Mouse (Mus musculus): ENCODE results near the gene Batf.

Gene Batf

DNA sequence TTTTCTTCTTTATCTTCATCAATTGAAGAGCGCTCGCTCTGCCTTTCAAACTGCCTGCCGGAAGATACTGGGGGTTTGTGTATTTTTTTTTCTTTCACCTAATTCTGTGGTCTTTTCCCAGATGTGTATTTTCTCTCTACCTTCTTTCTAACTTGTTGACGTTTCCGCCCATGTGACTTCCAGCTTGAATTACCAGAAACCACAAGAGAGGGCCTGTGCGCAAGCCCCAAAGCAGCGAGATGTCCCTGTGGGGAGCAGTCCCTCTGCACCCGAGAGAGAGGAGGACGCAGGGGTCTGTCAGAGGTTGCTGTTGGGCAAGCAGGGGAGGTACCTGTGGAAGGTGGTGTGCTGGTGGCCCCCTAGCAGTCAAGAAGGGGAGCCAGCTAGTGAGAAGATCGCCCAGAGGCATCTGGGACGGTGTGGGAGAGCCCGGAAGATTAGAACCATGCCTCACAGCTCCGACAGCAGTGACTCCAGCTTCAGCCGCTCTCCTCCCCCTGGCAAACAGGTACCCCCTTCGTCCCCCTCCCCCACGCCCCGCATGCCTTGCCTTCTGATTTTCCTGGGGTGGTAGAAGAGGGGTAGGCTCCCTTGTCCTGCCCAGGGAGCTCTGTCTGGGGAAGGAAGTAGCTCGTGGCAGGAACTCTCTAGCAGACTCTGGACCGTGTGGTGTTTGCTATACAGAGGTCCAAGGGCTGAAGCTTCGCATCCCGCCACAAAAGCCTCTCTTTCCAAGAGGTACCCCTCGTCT is at the start of gene Batf:
TSS of gene Batf (plus strand) at position 204 of the 751 bp plus-strand sequence.
- ChIA-PET CTCF (interaction anchor here (0.5 to 1.6 kb wide), 10 partner anchors 24 to 810 kb away, joined by 3 to 10 read pairs (median 6); partner anchors contain the start of gene Ltbp2 (in 1 of the 4)), POLR2A (interaction anchor here in 3 of 4 experiments (0.5 to 1.5 kb wide), 12 partner anchors 9 to 151 kb away, joined by 3 to 5 read pairs (median 3); partner anchors contain the start of gene Flvcr2 (in 1 of the 3))

DNA sequence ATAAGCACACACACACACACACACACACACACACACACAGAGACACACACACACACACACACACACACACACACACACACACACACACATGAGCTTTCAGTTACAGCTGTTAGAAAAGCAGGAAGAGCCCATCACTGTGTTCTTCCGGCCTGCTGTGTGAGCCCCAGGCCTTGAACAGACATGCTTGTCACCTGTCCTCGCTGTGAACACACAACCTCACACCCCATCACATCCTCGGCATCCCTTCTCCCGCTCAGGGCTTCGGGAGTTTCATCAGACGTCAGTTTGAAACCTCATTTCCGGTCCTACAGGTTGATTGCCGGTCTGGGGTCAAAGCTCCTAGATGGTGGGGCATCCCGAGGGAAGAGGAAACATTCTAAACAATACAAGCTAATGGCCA is 48.5 kb upstream of the Batf start:
- CTCF ChIA-PET = interaction anchor here in 2 of 4 experiments (0.6 to 1.2 kb wide), 3 partner anchors 9 to 636 kb away, joined by 3 to 4 read pairs (median 3); no protein-coding TSS in a partner anchor
- POLR2A ChIA-PET = interaction anchor here in 3 of 4 experiments (0.6 to 4.5 kb wide), 31 partner anchors 9 to 997 kb away, joined by 3 to 30 read pairs (median 4); partner anchors contain the start of genes Jdp2 (in 2 of the 3) and Vrtn (in 1 of the 3)

DNA sequence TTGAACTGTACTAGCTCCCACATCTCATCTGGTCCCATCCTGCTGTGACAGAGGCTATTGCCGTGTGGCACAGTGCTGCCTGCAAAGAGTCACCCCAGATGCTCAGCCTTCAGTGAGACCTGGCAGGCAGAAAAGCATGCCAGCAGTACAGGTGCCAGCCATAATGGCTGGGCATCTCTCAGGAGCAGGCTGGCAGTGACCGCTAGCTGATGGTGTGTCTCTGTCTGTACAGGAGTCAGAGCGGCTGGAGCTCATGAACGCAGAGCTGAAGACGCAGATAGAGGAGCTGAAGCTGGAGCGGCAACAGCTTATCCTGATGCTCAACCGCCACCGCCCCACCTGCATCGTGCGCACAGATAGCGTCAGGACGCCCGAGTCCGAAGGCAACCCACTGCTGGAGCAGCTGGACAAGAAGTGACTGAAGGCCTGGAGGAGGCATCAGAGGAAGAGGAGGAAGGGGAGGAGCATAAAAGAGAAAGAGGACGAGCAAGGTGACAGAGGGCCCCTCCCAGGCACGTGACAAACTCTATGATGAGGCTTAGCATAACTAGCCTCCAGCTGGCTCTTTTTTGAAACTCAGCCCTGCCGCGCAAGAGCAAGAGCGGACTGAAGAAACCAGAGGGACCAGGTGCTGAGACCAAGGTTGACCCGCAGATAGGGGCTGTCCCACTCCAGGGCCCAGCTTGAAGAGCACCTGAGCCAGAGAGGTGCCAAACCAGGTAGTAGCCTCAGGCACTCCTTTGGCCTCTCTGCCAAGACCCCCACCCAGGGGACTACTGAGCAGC is 47.7 kb upstream of the Batf start:
- ChIA-PET POLR2A (interaction anchor here (0.6 to 4.5 kb wide), 38 partner anchors 8 to 321 kb away, joined by 3 to 30 read pairs (median 4); partner anchors contain the start of gene Jdp2 (in 2 of the 4)), CTCF (interaction anchor here in 2 of 4 experiments (0.6 to 1.2 kb wide), 7 partner anchors 10 to 1423 kb away, joined by 3 to 6 read pairs (median 3); no protein-coding TSS in a partner anchor)

DNA sequence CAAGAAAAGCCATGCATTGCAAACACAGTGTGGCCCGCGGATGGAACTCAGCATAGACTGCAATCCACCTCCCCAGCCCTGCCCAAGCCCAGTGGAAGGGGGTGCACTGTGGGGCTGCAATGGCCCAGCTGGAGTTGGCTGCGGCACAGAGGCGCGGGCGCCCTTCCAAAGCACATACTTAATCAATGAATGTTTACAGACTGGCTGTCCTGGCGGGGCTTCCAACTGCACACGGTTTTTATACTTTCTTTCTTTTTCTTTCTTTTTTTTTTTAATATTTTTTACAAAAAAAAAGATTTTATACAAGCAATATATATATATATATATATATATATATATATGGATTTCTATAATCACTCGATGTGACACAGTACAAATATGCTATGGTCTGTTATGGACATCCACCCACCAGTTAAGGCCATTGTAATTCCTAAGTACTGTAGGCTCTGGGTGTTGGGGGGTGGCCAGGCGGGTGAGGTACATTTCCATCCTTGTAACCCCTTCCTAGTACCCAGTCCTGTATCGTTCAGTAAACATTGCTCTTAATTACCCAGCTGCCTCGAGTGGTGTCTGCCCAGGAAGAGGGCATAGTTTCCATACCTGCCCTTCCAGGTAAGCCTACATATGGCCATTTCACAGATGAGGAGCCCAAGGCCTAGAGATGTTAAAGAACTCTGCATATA is 47.0 kb upstream of the Batf start:
- ChIA-PET POLR2A (interaction anchor here (0.6 to 4.5 kb wide), 25 partner anchors 8 to 321 kb away, joined by 3 to 30 read pairs (median 4); partner anchors contain the start of gene Jdp2 (in 1 of the 4)), CTCF (interaction anchor here in 2 of 4 experiments (0.7 to 1.1 kb wide), 3 partner anchors 24 to 1422 kb away, joined by 3 read pairs; no protein-coding TSS in a partner anchor)

GRCm38 (mm10) chr12:85640852-85641563 is 45.5 kb upstream of the Batf start:
- CTCF ChIA-PET = interaction anchor here in 1 of 4 experiments (0.8 kb wide), 1 partner anchor 109 kb away, joined by 3 read pairs; no protein-coding TSS in a partner anchor
- POLR2A ChIA-PET = interaction anchor here (0.6 to 4.5 kb wide), 12 partner anchors 15 to 1927 kb away, joined by 3 to 30 read pairs (median 4); partner anchors contain the start of gene Jdp2 (in 1 of the 4)

DNA sequence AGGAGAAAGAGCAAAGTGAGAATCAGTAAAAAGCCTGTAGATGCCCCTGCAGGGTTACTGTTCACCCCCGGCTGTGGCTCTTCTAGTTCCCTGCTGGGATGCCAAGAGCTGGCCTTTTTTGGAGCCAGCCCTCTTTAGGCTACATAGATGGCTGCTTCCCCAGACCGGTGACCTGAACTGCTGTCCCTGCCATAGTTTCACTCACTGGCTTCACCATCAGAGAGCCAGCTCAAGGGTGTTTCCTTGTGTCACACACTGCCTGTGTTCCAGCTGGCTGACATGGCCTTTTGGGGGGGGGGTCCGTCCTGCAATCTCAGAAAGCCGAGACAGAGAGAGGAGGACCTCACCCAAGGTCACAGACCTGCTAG is 44.9 kb upstream of the Batf start:
- CTCF ChIA-PET = interaction anchor here in 1 of 4 experiments (0.8 kb wide), 1 partner anchor 110 kb away, joined by 3 read pairs; no protein-coding TSS in a partner anchor
- POLR2A ChIA-PET = interaction anchor here (0.6 to 4.5 kb wide), 11 partner anchors 15 to 1928 kb away, joined by 3 to 30 read pairs (median 4); partner anchors contain the start of genes Arel1 (in 1 of the 4), Fcf1 (in 1 of the 4) and Jdp2 (in 1 of the 4)

DNA sequence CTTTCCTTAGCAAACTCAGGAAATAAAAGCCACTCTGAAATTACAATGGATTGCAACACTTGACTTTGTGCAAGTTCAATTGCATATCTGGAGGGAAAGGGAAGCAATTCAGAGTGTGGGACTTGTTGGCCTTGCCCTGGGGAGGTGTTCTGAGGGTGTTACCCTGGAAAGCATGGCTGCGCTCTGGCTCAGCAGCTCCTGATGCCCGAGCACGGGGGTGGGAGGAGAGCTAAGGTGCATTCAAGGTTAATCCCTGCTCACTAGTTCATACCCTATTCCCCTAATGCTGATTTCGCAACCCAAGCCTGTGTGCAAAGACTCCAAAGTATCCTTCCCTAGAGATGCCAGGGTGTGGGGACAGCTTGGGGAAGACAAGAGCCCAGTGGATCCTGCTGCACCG is 42.7 kb upstream of the Batf start:
- POLR2A ChIA-PET = interaction anchor here (0.5 to 2.5 kb wide), 9 partner anchors 17 to 305 kb away, joined by 3 to 10 read pairs (median 4); no protein-coding TSS in a partner anchor
- CTCF ChIA-PET = interaction anchor here in 2 of 4 experiments (0.9 to 1.2 kb wide), 2 partner anchors 94 to 263 kb away, joined by 3 read pairs; no protein-coding TSS in a partner anchor

DNA sequence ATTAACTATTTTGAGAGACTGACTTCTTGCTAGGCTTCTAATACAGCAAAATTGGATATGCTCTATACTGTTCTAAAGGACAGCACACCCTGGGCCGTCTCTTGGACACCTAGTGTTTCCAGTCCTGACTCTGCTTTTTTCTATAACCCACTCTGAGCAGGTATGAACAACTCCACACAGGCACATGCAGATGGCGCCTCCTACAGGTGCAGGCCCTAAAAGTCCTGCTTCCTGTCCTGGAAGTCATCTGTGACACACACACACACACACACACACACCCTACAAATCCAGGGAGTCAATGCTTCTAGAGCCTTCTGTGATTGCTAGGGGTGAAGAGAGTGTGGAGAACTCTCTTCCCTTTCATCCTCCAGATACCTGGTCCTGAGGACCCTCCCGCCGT is 40.8 kb upstream of the Batf start:
- POLR2A ChIA-PET = interaction anchor here in 2 of 4 experiments (0.7 to 2.3 kb wide), 5 partner anchors 15 to 74 kb away, joined by 3 to 7 read pairs (median 4); no protein-coding TSS in a partner anchor

GRCm38 (mm10) chr12:85647346-85647745 is 39.1 kb upstream of the Batf start:
- ChIA-PET POLR2A (interaction anchor here in 1 of 4 experiments (0.6 to 0.9 kb wide), 2 partner anchors 9 to 160 kb away, joined by 3 read pairs; no protein-coding TSS in a partner anchor), CTCF (no interaction called here)

More for the DNA sequence above, 40.8 kb upstream of the Batf start:
- CTCF ChIA-PET = interaction anchor here in 3 of 4 experiments (0.7 to 1.1 kb wide), 4 partner anchors 12 to 148 kb away, joined by 3 to 4 read pairs (median 3); no protein-coding TSS in a partner anchor

- POLR2A ChIA-PET = interaction anchor here in 1 of 4 experiments (0.9 kb wide), 1 partner anchor 10 kb away, joined by 3 read pairs; no protein-coding TSS in a partner anchor
- CTCF ChIA-PET = interaction anchor here in 2 of 4 experiments (0.9 to 1.2 kb wide), 4 partner anchors 15 to 150 kb away, joined by 3 read pairs; no protein-coding TSS in a partner anchor
Measured at GRCm38 (mm10) chr12:85647955-85648354, 38.5 kb upstream of the Batf start.

- ChIA-PET CTCF (no interaction called here), POLR2A (no interaction called here)
Measured at GRCm38 (mm10) chr12:85659319-85659718, 27.1 kb upstream of the Batf start.

- CTCF ChIA-PET = interaction anchor here in 1 of 4 experiments (0.6 to 1.0 kb wide), 2 partner anchors 16 to 356 kb away, joined by 3 to 5 read pairs; no protein-coding TSS in a partner anchor
- POLR2A ChIA-PET = interaction anchor here in 1 of 4 experiments (1.0 to 1.3 kb wide), 3 partner anchors 15 to 21 kb away, joined by 3 read pairs; no protein-coding TSS in a partner anchor
Measured at GRCm38 (mm10) chr12:85660855-85661254, 25.6 kb upstream of the Batf start.

GRCm38 (mm10) chr12:85662232-85662631 is 24.2 kb upstream of the Batf start:
- ChIA-PET POLR2A (interaction anchor here in 1 of 4 experiments (0.6 to 1.1 kb wide), 4 partner anchors 10 to 160 kb away, joined by 3 to 6 read pairs (median 4); no protein-coding TSS in a partner anchor), CTCF (interaction anchor here (0.6 to 2.6 kb wide), 31 partner anchors 8 to 570 kb away, joined by 3 to 18 read pairs (median 4); partner anchors contain the start of genes Batf (in 1 of the 4) and Tgfb3 (in 1 of the 4))

DNA sequence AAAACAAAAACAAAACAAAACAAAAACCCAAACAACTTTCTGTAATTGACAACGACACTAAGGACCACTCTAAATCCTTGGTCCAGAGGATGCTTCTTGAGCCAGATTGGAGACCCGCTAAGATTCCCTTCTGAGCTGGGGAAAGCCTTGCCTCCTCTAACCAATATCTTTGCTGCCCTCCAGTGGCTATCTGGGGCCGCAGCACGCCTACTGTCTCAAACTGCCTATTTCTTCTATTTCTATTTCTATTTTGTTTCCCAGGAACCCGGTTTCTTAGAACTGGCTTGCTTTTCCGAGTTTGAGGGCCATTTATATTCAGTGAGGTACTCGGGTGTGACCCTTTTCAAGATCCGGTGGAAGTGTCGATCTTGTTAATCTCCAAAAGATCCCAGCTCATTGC is 23.6 kb upstream of the Batf start:
- POLR2A ChIA-PET = interaction anchor here in 3 of 4 experiments (0.5 to 1.1 kb wide), 6 partner anchors 43 to 768 kb away, joined by 3 to 11 read pairs (median 4); no protein-coding TSS in a partner anchor
- CTCF ChIA-PET = interaction anchor here (0.6 to 2.6 kb wide), 38 partner anchors 9 to 1250 kb away, joined by 3 to 18 read pairs (median 4); partner anchors contain the start of genes Batf (in 1 of the 4) and Tgfb3 (in 1 of the 4)

DNA sequence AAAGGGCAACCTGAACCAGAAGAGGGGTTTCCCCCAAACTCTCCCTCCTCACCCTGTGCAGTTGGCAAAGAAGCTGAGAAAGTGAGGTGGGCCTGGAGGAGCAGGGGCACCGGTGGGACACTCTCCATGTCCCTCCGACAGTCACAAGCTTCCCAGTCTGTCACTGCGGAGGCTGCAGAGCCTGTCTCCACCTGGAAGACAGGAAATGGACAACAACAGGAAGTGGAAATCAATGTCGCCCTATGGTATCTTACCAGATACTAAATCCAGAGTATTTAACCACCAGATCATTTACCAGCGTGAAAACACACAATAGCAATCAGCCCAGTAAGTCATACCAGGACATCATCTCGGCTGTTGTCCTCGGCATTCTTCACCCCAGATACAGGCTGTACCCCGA is 20.4 kb upstream of the Batf start:
- ChIA-PET POLR2A (interaction anchor here in 1 of 4 experiments (1.2 kb wide), 1 partner anchor 327 kb away, joined by 4 read pairs; the partner anchor contains the start of gene Nek9), CTCF (interaction anchor here in 2 of 4 experiments (0.6 to 1.3 kb wide), 2 partner anchors 63 to 174 kb away, joined by 4 to 5 read pairs; no protein-coding TSS in a partner anchor)

DNA sequence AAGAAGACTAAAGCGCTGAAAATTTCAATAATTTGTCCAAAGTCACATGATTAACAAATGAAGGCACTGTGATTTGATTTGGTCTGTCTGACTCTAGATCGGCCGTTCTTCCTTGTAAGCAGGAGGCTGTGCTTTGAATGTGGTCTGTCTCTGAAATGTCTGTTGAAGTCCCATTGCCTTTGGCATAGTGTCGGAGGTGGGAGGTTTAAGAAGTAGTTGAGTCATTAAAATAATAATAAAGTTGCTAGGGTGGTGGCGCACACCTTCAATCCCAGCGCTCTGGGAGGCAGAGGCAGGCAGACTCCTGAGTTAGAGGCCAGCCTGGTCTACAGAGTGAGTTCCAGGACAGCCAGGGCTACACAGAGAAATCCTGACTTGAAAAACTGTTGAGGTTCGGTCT is 19.4 kb upstream of the Batf start:
- ChIA-PET POLR2A (interaction anchor here in 1 of 4 experiments (0.9 kb wide), 1 partner anchor 128 kb away, joined by 4 read pairs; no protein-coding TSS in a partner anchor), CTCF (no interaction called here)
